Mouse (Mus musculus): Measurements from ENCODE around the gene Mutyh.

DNA sequence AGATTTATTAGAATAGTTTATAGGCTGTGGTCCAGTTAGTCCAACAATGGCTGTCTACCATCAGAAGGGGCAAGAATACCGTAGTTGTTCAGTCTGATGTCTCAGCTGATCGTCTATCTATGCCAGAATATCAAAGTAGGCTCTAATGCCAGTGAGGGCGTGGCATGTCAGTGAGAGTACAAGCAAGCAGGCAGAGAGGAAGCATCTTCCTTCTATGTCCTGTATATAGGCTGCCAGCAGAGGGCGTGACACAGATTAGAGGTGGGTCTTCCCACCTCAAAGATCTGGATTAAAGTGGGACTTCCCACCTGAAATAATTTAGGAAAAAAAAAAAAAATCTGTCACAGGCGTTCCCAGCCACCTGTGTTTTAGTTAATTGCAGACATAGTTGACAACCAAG lies 7.6 kb upstream of the Mutyh start:
- no peak for TF ChIP-seq CTCF (IDR thresholded peaks at IDR 0.05; ENCODE audit: low read depth, low read length)
- TF ChIP-seq POLR2A (IDR thresholded peaks at IDR 0.05; ENCODE audit: borderline replicate concordance, low read depth, low read length): no peak
